Mouse (Mus musculus): ENCODE data around the gene Nlrp6.
"Not testable (repeated sequence)": the region's sequence is repeated elsewhere in the genome, so short reads cannot be mapped to it uniquely, and the experiment has no call there.

The Nlrp6 gene

GRCm38 (mm10) chr7:140949824-140950530, 29.3 kb downstream of the Nlrp6 start, which contains the start of gene Ifitm5:
TSS of gene Ifitm5 (minus strand) at chr7:140950291.
- DNase-seq (ENCODE audit: low read depth, low spot score), result no peak

DNA sequence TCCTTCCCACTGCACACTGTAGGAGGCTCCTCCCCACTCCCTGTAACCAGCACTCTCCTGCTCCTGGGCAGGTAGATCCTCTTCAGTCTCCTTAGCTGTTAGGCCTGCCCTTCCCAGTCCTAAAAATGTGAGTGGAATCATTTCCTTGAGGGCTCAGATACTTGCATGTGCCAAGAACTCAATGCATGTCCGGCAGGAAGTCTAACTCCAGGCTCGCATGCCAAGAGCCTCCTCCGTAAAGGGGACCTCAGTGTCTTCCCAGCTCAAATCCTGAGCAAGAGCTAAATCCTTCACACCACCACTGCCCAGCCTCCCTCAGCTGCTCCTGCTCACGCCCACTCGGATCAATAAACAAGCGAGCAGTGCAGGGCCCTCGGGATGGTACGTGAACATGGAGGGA, 30.3 kb downstream of the Nlrp6 start:
- no peak for DNase-seq (ENCODE audit: low read depth, low spot score)

DNA sequence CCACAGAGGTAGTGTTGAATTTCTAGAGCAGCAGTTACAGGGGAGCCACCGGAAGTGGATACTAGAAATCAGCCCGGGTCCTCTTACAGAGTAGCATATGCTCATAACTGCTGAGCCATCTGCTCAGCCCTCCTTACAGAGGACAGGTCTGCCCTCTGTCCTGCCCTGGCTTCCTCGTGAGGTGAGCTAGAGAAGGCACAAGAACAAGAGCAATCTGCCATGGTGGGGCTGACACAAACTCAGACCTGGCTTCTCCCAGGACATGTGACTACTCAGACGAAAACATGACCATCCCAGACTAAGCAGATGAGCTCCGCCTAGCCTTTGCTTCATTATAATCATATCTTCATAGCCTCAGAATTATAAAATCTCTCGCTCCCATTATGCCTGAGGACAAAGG, 31.1 kb downstream of the Nlrp6 start:
- DNase-seq (ENCODE audit: low read depth, low spot score), result no peak

- DNase-seq (ENCODE audit: low read depth, low spot score), result no peak
Observed at GRCm38 (mm10) chr7:140952441-140952840, 31.7 kb downstream of the Nlrp6 start.

GRCm38 (mm10) chr7:140953133-140953532, 32.4 kb downstream of the Nlrp6 start:
- DNase-seq (ENCODE audit: low read depth, low spot score), result no peak

DNA sequence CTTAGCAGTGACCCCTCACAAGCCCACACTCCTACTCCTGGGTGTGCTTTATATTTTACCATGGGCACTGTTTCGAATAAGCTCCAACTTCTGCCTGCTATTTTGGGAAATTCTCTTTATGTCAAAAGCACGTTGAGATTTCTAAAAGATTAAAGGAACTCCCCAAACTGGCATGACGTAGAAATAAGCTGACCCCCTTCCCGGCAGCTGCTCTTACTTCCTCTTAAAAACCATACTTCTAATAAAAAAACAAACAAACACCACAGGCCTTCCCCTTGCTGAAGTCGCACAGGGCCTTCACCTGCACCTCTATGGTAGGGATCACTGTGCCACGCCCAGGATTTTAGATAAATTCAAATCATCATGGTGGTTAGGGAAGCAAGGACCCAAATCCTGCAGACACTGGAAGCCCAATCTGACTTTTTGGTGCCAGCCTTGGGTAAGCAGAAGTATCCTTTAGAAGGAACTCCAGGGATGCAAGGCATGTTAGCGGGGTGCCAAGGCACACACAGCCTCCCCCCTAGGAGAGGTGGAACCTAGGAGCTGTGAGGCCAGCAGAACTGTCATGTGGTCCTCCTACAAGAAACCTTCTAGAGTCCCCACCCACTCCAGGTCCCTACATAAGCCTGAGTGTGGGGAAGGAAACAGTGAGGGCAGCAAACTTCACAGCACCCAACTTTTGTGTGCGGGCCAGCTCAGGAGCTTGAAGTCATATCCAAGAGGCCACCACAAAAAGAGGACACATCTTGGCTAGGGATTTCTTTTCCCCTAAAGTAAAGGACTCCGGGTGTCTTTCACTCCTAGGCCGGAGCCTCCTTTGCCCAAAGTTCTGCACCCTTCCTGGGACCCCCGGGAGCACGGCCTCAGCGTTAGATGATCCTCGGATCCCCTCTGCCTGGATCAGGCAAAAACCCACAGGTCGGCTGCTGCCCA, 33.4 kb downstream of the Nlrp6 start:
- no peak for DNase-seq (ENCODE audit: low read depth, low spot score)

GRCm38 (mm10) chr7:140954733-140955071, 34.0 kb downstream of the Nlrp6 start:
- DNase-seq (ENCODE audit: low read depth, low spot score), result no peak

GRCm38 (mm10) chr7:140955342-140955741, 34.6 kb downstream of the Nlrp6 start:
- no peak for DNase-seq (ENCODE audit: low read depth, low spot score)

DNA sequence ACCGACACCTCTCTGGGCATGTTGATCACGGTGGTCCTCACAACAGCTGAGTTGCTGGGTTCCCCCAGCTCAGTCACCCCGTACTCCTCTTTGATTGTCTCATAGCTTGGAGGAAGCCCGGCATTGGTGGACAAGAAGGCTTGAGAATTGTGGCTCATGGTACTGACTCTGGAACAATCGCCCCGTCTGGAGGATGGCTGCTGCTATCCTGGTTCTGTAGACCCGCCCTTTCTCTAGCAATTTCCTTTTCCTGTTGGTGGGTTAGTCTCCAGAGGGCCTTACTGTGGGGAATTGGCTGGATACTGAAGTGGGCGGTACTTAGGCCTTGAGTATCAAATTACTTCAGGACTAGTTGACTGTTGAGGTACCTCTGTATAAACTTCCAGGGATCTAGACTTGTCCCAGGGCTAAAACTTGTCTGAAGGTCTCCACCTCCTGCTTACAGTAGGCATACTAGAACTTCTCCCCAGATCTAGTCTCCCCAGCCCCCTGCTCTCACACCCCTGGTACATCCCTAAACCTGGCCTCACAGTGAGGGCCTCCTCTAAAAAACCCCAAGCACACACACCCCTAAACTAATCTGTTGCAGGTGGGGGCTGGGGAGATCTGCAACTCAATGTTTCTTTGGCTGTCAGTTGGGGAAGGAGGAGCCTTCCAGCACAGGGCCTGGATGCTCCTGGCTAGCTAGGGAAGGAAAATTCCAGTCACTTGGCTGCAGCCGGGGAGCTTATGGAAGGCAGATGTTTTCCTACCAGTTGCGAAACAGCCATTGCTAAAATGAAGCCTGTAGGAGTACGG, 35.3 kb downstream of the Nlrp6 start, which contains the start of the genes Gm45717 and Ifitm2:
TSS of gene Gm45717 (minus strand) at position 180 of the 798 bp plus-strand sequence.
TSS of gene Ifitm2 (minus strand) at position 230 of the 798 bp plus-strand sequence.
- DNase-seq (ENCODE audit: low read depth, low spot score), result no peak

DNA sequence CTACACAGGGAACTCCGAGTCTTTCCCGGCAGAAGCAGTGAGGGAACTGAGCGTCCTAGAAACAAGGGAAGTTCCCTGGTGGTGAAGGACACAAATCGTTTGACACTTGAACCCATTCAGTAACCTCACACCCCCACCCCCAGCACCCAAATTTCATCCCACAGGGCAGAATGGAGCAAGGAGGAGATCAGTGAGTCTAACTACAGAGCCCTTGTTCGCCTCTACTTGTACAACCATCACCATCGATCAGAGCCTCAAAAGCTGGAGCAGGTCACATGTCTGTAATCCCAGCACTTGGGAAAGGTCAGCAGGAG, 35.8 kb downstream of the Nlrp6 start:
- DNase-seq (ENCODE audit: low read depth, low spot score), result no peak

- DNase-seq (ENCODE audit: low read depth, low spot score), result no peak
Observed at GRCm38 (mm10) chr7:140959181-140959901, 38.6 kb downstream of the Nlrp6 start.

DNA sequence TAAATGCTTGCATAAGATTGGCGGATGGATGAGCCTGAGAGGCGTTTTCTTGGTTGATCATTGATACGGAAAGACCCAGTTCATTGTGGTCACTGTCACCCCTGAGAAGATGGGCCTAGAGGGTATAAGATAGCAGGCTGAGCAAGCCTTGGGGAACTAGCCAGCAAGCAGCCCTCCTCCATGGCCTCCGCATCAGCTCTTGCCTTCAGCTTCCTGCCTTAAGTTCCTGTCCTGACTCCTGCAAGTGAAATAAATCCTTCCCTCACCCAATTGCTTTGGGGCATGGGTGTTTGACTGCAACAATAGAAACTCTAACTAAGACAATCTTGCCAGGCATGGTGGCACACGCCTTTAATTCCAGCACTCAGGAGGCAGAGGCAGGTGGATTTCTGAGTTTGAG, 39.3 kb downstream of the Nlrp6 start:
- no peak for DNase-seq (ENCODE audit: low read depth, low spot score)

DNA sequence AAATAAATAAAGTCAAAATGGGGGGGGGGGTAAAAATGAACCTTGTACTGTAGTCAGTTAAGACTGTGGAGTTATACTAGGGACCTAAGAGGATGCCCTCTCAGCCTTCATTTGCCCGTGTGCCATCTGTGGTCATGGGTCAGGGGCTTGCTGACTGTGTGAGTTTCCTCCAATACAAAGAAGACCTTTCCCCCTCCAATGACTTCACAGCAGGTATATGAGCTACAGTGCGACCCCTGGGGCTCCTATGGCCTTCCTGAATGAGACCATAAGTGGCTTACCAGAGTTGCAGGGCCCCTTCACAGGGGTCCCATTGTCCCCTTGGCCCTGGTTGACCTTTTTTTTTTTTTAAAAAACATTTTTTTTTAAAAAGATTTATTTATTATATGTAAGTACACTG, 40.7 kb downstream of the Nlrp6 start:
- DNase-seq (ENCODE audit: low read depth, low spot score), result no peak

DNA sequence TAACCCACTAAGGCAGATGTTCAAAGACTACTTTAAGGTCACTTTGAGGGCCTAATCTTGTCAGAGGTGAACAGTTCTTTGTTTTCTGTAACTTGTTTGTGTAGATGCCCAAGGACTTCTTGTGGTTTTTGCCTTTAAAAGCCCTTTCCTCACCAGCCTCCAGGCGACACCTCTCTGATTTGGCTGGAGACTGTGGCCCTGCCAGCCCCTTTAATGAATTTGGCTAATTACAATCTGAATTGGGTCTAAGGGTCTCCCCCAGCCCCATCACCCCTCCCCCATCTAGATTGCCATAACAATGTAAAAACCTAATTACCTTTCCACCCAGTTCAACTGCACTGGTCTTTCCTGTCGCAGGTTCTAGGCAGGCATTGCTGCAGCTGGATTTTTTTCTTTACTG, 42.0 kb downstream of the Nlrp6 start:
- no peak for DNase-seq (ENCODE audit: low read depth, low spot score)

GRCm38 (mm10) chr7:140966921-140967320, 46.2 kb downstream of the Nlrp6 start, which contains the start of gene Ifitm1:
TSS of gene Ifitm1 (plus strand) at chr7:140967221.
- DNase-seq (ENCODE audit: low read depth, low spot score), result no peak

DNA sequence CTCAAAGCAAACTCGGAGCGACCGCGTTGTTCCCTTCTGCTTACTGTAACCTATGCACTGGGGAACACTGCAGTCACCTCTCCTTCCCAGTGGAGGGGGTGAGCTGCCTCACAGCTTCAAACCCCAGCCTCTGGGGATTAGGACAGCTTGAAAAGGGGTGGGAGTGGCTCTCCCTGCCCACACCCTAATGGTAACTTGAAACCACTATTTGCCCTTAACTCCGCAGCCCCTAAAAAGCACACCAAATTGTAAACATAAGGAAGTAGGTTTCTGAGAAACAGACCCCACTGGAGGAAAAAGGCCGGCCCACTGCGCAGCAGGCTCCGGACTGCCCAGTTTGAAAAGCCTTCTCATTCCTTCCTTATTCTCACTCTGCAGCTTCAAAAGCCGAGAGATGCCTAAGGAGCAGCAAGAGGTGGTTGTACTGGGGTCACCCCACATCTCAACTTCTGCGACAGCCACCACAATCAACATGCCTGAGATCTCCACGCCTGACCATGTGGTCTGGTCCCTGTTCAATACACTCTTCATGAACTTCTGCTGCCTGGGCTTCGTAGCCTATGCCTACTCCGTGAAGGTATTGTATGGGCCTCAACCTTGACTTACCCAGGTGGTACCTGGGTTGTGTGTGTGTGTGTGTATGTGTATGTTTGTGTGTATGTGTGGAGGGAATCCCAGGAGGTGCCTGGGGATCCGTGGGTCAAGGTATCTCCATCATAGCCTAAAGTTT, 47.3 kb downstream of the Nlrp6 start:
- no peak for DNase-seq (ENCODE audit: low read depth, low spot score)

- not testable (repeated sequence) for DNase-seq (ENCODE audit: low read depth, low spot score)
Observed at GRCm38 (mm10) chr7:140968710-140969109, 48.0 kb downstream of the Nlrp6 start.

DNA sequence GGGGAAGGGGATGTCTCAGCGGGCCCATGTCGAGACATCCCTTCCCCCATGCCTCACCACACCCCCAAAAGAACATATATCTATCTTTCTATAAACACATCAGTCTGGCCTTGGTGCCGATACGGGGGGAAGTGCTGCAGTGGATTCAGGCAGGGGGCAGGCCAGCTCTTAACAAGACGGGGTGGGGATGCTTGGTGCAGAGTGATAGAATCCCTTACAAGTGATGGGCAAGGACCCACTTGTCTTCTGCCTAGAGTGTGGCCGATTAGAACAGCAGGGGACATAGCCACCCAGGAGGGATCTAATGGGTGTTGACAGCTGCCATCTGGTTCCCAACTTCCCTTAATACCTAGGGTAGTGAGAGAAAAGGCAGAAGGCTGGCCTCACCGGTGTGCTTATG, 50.2 kb downstream of the Nlrp6 start:
- no peak for DNase-seq (ENCODE audit: low read depth, low spot score)

GRCm38 (mm10) chr7:140971479-140972171, 50.9 kb downstream of the Nlrp6 start:
- no peak for DNase-seq (ENCODE audit: low read depth, low spot score)
